Mouse (Mus musculus) heart, postnatal 4 days (tissue): ENCODE measurements around the gene Gm20929. TPM values are rescaled to one million over a fixed set of nuclear protein-coding genes. Genes with fewer than 3 reads are reported as not detected.
"Not testable (repeated sequence)": the region's sequence is repeated elsewhere in the genome, so short reads cannot be mapped to it uniquely, and the experiment has no call there.

ENCODE experiments used
- DNase-seq: peaks from one replicate; pipeline ENCODE4 v3.0.0; 2021
- total RNA-seq, 2 experiments: library from RNA; stranded (reverse); gene quantifications; 2 replicates each; pipeline ENCODE4 v1.2.3; 2021

Gm20929 gene
- not detected for total RNA-seq

- not testable (repeated sequence) for DNase-seq
Measured at GRCm38 (mm10) chrY:53843649-53844048, at the start of gene Gm20929. Gene Gm20929, plus strand, starts transcription at chrY:53843949.
